Mouse (Mus musculus) kidney, postnatal 14 days (tissue): Measurements from ENCODE around the gene Rhox2c.
"Not testable (repeated sequence)": the region's sequence is repeated elsewhere in the genome, so short reads cannot be mapped to it uniquely, and the experiment has no call there.

Experiments
- DNase-seq: peaks from one replicate; pipeline ENCODE4 v3.0.0; 2022; ENCODE audit warnings: mixed read lengths

Rhox2c gene

DNA sequence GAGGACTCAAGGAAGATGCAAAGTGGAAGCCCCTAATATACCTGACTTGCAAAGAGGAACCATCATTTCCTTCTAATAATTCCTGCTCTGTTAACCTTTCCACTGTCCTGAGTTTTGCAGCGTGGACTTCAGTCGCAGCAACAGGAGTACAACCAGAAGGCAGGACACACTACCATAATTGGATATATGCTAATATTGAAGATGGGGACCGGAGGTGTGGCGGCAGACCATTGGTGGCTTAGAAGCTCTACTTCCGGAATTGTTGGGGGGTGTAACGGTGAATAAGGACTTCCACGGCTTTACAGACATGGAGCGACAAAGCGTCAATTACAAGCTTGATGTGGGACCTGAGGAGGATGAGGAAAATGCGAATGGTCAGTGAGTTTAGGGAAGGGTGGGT is at the start of gene Rhox2c:
Rhox2c (plus strand) TSS at position 301 of the 400 bp plus-strand sequence.
- not testable (repeated sequence) for DNase-seq

DNA sequence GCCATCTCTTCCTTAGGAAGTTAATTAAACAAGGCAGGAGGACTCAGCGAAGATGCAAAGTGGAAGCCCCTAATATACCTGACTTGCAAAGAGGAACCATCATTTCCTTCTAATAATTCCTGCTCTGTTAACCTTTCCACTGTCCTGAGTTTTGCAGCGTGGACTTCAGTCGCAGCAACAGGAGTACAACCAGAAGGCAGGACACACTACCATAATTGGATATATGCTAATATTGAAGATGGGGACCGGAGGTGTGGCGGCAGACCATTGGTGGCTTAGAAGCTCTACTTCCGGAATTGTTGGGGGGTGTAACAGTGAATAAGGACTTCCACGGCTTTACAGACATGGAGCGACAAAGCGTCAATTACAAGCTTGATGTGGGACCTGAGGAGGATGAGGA is 41.7 kb upstream of the Rhox2c start, which contains the start of gene Rhox2b:
Rhox2b (plus strand) TSS at position 301 of the 400 bp plus-strand sequence.
- DNase-seq = not testable (repeated sequence)

DNA sequence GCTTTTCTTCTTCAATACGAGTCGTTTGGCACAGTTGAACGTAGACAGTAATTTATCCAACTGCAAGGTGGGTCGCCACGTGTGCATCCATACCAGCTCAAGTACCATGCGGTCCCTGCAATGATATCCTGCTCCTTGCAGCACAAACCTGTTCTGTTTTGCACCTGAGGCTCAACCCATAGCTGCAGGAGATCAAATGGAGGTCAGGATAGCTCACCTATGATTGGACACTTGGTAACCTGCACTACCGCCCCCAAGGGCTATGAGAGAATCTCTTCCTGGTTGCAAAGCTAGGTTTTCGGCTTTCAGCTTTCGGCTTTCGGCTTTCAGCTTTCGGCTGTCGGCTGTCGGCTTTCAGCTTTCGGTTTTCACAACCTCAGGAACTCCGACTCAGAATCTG is 21.3 kb upstream of the Rhox2c start, which contains the start of gene Rhox4b:
Rhox4b (plus strand) TSS at position 301 of the 400 bp plus-strand sequence.
- not testable (repeated sequence) for DNase-seq

DNA sequence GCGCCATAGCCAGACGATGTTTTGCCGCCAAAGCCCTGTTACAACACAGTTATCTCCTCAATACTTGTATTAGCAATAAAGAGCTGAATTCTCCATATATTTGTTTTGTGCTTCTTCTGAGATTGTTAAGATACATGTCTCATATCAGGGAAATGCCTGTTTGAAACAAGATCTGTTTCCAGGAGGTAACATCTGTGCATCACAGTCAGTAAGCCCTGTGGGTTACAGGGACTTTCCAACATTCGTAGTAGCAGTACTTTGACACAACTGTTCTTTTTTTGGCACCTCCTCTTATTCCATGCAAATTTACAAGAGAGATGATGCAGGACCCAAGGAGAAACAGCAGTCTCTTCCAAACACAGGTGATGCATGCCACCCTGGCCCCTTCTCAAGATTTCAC is 4.8 kb downstream of the Rhox2c start, which contains the start of gene Rhox3c:
Rhox3c (plus strand) TSS at position 301 of the 400 bp plus-strand sequence.
- not testable (repeated sequence) for DNase-seq

DNA sequence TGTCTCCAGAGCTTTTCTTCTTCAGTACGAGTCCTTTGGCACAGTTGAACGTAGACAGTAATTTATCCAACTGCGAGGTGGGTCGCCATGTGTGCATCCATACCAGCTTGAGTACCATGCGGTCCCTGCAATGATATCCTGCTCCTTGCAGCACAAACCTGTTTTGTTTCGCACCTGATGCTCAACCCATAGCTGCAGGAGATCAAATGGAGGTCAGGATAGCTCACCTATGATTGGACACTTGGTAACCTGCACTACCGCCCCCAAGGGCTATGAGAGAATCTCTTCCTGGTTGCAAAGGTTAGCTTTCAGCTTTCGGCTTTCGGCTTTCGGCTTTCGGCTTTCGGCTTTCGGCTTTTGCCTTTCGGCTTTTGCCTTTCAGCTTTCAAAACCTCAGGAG is 26.6 kb downstream of the Rhox2c start, which contains the start of gene Rhox4c:
Rhox4c (plus strand) TSS at position 301 of the 400 bp plus-strand sequence.
- not testable (repeated sequence) for DNase-seq

DNA sequence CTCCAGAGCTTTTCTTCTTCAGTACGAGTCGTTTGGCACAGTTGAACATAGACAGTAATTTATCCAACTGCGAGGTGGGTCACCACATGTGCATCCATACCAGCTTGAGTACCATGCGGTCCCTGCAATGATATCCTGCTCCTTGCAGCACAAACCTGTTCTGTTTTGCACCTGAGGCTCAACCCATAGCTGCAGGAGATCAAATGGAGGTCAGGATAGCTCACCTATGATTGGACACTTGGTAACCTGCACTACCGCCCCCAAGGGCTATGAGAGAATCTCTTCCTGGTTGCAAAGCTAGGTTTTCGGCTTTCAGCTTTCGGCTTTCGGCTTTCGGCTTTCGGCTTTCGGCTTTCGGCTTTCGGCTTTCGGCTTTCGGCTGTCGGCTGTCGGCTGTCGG is 60.6 kb downstream of the Rhox2c start, which contains the start of gene Rhox4d:
Rhox4d (plus strand) TSS at position 301 of the 400 bp plus-strand sequence.
- DNase-seq = not testable (repeated sequence)
